ENCODE assay signal across 15 mouse cellular contexts in the genomic region with DNA sequence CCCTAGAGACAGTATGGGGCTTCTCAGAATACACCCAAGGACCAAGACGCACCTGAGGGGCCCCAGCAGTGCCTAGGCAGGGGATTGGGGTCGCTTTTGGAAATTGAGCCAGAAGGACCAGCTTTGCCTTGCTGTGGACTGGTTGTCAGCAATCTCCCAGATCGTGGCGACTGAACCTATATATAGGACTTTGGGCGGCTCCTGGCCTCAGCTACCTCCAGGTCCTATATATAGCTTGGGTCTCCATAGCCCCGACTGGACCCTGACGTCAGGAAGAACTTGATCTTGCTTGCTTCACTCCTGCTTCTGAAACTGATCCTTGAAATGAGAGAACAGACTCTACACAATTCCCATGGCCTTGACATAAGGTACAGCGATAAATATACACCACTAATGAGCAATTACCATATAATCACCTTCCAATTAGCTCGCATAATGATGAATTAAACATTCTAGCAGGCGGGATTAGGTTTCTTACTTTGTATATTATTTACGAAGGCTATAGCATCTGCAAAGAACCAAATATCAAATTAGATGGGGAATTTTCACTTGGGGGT. TPM values are rescaled to one million over a fixed set of nuclear protein-coding genes. Genes with fewer than 3 reads are reported as not detected.
A peak's percentile ranks its signal among the peaks of the same experiment; 100 is the strongest.
DNase-seq lines count a peak whose midpoint lies in the region; ATAC-seq and TF ChIP-seq lines count a peak whose summit lies in the region.
"Had no signal": no experiment of that assay in that cellular context is flagged by ENCODE, and none has a peak within 500 bp of the region (broad histone marks: within the 10 kb centered on the region; RNA-seq: fewer than 3 reads in every experiment).

No protein-coding gene starts in this region.

- peaks cover 77% of the 10 kb centered on the region for H3K27me3 ChIP-seq in hindbrain, embryonic 11.5 days (ENCODE audit: control insufficient read depth, insufficient read depth, low read length)
- peaks cover 84% of the 10 kb centered on the region for H3K27me3 ChIP-seq in hindbrain, embryonic 14.5 days (ENCODE audit: control insufficient read depth, insufficient read depth, low read length)
- H3K27me3 ChIP-seq in neural tube, embryonic 13.5 days = peaks cover 96% of the 10 kb centered on the region
- H3K27me3 ChIP-seq in neural tube, embryonic 15.5 days (replicated peaks) = peaks cover 88% of the 10 kb centered on the region
- peaks cover 53% of the 10 kb centered on the region for H3K27me3 ChIP-seq in forebrain, embryonic 13.5 days
- peaks cover 41% of the 10 kb centered on the region for H3K27me3 ChIP-seq in stomach, postnatal 0 days (ENCODE audit: control insufficient read depth, insufficient read depth, low read length)

- no peaks in the 10 kb centered on the region for H3K36me3 ChIP-seq in hindbrain, embryonic 11.5 days (ENCODE audit: control insufficient read depth, insufficient read depth, low read length)
- no peaks in the 10 kb centered on the region for H3K36me3 ChIP-seq in hindbrain, embryonic 14.5 days (replicated peaks; ENCODE audit: control insufficient read depth, insufficient read depth)
- no peaks in the 10 kb centered on the region for H3K36me3 ChIP-seq in neural tube, embryonic 13.5 days
- H3K36me3 ChIP-seq in neural tube, embryonic 15.5 days = no peaks in the 10 kb centered on the region
- H3K36me3 ChIP-seq in forebrain, embryonic 13.5 days (ENCODE audit: poor library complexity, severe bottlenecking) = no peaks in the 10 kb centered on the region
- no peaks in the 10 kb centered on the region for H3K36me3 ChIP-seq in stomach, postnatal 0 days (ENCODE audit: control insufficient read depth, insufficient read depth, low read length)
- H3K36me3 ChIP-seq: stomach, embryonic 15.5 days had no signal

- TF ChIP-seq EP300 in stomach, postnatal 0 days (optimal IDR thresholded peaks at IDR 0.05) = no peak

- WGBS in hindbrain, embryonic 11.5 days = 9% methylated on average over 11 of the region's 11 CpGs
- WGBS in hindbrain, embryonic 14.5 days = 6% methylated on average over 11 of the region's 11 CpGs
- WGBS in neural tube, embryonic 13.5 days = 6% methylated on average over 11 of the region's 11 CpGs
- WGBS in neural tube, embryonic 15.5 days = 8% methylated on average over 11 of the region's 11 CpGs
- WGBS in forebrain, embryonic 13.5 days = 12% methylated on average over 11 of the region's 11 CpGs
- 16% methylated on average over 11 of the region's 11 CpGs for WGBS in stomach, postnatal 0 days

- no peaks in the 10 kb centered on the region for H3K9me3 ChIP-seq in hindbrain, embryonic 11.5 days (ENCODE audit: control insufficient read depth, low read length)
- no peaks in the 10 kb centered on the region for H3K9me3 ChIP-seq in hindbrain, embryonic 14.5 days (ENCODE audit: control insufficient read depth, low read length)
- H3K9me3 ChIP-seq in neural tube, embryonic 13.5 days = no peaks in the 10 kb centered on the region
- H3K9me3 ChIP-seq in neural tube, embryonic 15.5 days (replicated peaks) = no peaks in the 10 kb centered on the region
- no peaks in the 10 kb centered on the region for H3K9me3 ChIP-seq in forebrain, embryonic 13.5 days (replicated peaks)
- no peaks in the 10 kb centered on the region for H3K9me3 ChIP-seq in stomach, postnatal 0 days (ENCODE audit: control insufficient read depth, low read length)
- H3K9me3 ChIP-seq: stomach, embryonic 15.5 days had no signal

- H3K4me1 ChIP-seq in hindbrain, embryonic 11.5 days (replicated peaks; ENCODE audit: control insufficient read depth, insufficient read depth, low read length) = peaks cover 2% of the 10 kb centered on the region; the same call in 1 of the 2 replicates
- H3K4me1 ChIP-seq in hindbrain, embryonic 14.5 days (replicated peaks; ENCODE audit: control insufficient read depth, insufficient read depth, low read length) = peaks cover 10% of the 10 kb centered on the region; the same call in 1 of the 2 replicates
- peaks cover 40% of the 10 kb centered on the region for H3K4me1 ChIP-seq in neural tube, embryonic 13.5 days (replicated peaks)
- H3K4me1 ChIP-seq in neural tube, embryonic 15.5 days = peaks cover 20% of the 10 kb centered on the region
- H3K4me1 ChIP-seq in forebrain, embryonic 13.5 days = peaks cover 61% of the 10 kb centered on the region
- no peaks in the 10 kb centered on the region; the same call in 1 of the 2 replicates for H3K4me1 ChIP-seq in stomach, postnatal 0 days (replicated peaks; ENCODE audit: control insufficient read depth, insufficient read depth)

- no peak overlapping the region for H3K27ac ChIP-seq in hindbrain, embryonic 11.5 days (ENCODE audit: low read depth, low read length)
- H3K27ac ChIP-seq in hindbrain, embryonic 14.5 days = no peak overlapping the region
- no peak overlapping the region for H3K27ac ChIP-seq in neural tube, embryonic 13.5 days (replicated peaks)
- H3K27ac ChIP-seq in neural tube, embryonic 15.5 days (replicated peaks) = no peak overlapping the region
- peak overlapping the region; percentile 98 for H3K27ac ChIP-seq in forebrain, embryonic 13.5 days
- H3K27ac ChIP-seq in stomach, postnatal 0 days (replicated peaks) = no peak overlapping the region
- H3K27ac ChIP-seq: stomach, embryonic 15.5 days had no signal

- no peak overlapping the region for H3K4me3 ChIP-seq in hindbrain, embryonic 11.5 days (ENCODE audit: low read depth, low read length)
- no peak overlapping the region for H3K4me3 ChIP-seq in hindbrain, embryonic 14.5 days (replicated peaks; ENCODE audit: low read length)
- H3K4me3 ChIP-seq in neural tube, embryonic 13.5 days = no peak overlapping the region
- no peak overlapping the region for H3K4me3 ChIP-seq in neural tube, embryonic 15.5 days (replicated peaks)
- H3K4me3 ChIP-seq in forebrain, embryonic 13.5 days = peak overlapping the region; percentile 38
- H3K4me3 ChIP-seq in stomach, postnatal 0 days (ENCODE audit: low read depth, low read length) = no peak overlapping the region
- H3K4me3 ChIP-seq: stomach, embryonic 15.5 days had no signal

- no peak overlapping the region for H3K9ac ChIP-seq in hindbrain, embryonic 11.5 days (ENCODE audit: low read depth, low read length)
- H3K9ac ChIP-seq in hindbrain, embryonic 14.5 days = no peak overlapping the region
- H3K9ac ChIP-seq in neural tube, embryonic 13.5 days = no peak overlapping the region
- H3K9ac ChIP-seq in neural tube, embryonic 15.5 days (replicated peaks) = no peak overlapping the region
- peak overlapping the region; percentile 59 for H3K9ac ChIP-seq in forebrain, embryonic 13.5 days
- no peak overlapping the region for H3K9ac ChIP-seq in stomach, postnatal 0 days (ENCODE audit: low read length)
- H3K9ac ChIP-seq: liver, postnatal 0 days; stomach, embryonic 15.5 days had no signal

- peak; percentile 26 for DNase-seq in hindbrain, embryonic 11.5 days (ENCODE audit: low spot score)
- DNase-seq in hindbrain, embryonic 14.5 days (ENCODE audit: low spot score) = no peak
- DNase-seq in stomach, postnatal 0 days (ENCODE audit: low spot score) = no peak
- no peak for DNase-seq in adrenal gland, adult 8-10 months
- DNase-seq: cerebellum, adult 11 months; liver, postnatal 0 days; lung, postnatal 4 days; right cerebral cortex, postnatal 25 days; thymus, postnatal 4 days had no signal

- H3K4me2 ChIP-seq in hindbrain, embryonic 11.5 days (replicated peaks; ENCODE audit: low read depth, low read length) = no peak overlapping the region
- H3K4me2 ChIP-seq in hindbrain, embryonic 14.5 days (replicated peaks) = no peak overlapping the region
- H3K4me2 ChIP-seq in neural tube, embryonic 13.5 days = no peak overlapping the region
- no peak overlapping the region for H3K4me2 ChIP-seq in neural tube, embryonic 15.5 days
- peak overlapping the region; percentile 78 for H3K4me2 ChIP-seq in forebrain, embryonic 13.5 days
- H3K4me2 ChIP-seq in stomach, postnatal 0 days (replicated peaks; ENCODE audit: low read depth) = no peak overlapping the region

- ATAC-seq in hindbrain, embryonic 11.5 days (ENCODE audit: low FRiP score) = no peak
- no peak for ATAC-seq in hindbrain, embryonic 14.5 days (ENCODE audit: low FRiP score)
- ATAC-seq in neural tube, embryonic 13.5 days (ENCODE audit: low read depth) = peak; percentile 21; the same call in 1 of the 2 replicates
- no peak for ATAC-seq in neural tube, embryonic 15.5 days (ENCODE audit: low FRiP score)
- peak; percentile 44 for ATAC-seq in forebrain, embryonic 13.5 days
- ATAC-seq in stomach, postnatal 0 days (ENCODE audit: low FRiP score, low TSS enrichment) = 0 out of 2 replicates have a peak, but pooled peaks have one; percentile 29
- ATAC-seq: activated CD4-positive, CD25-positive, alpha-beta regulatory T cell, adult 4 months; liver, postnatal 0 days had no signal

- TF ChIP-seq CTCF in stomach, postnatal 0 days (IDR thresholded peaks at IDR 0.05; ENCODE audit: low read depth) = no peak

RNA-seq across cellular contexts. Expression of a gene that starts 12.0 kb away (rescaled TPM):
- 1.0 and 1.4 TPM in 2 replicates for polyA plus RNA-seq in hindbrain, embryonic 11.5 days (2014; fragmentation: Nextera tagmentation; extraction: Ambion mirVana)
- 0.26 TPM in 1 of 2 replicates, not detected in the other for polyA plus RNA-seq in hindbrain, embryonic 14.5 days (2014; fragmentation: Nextera tagmentation; extraction: Ambion mirVana)
- 0.32 TPM in 1 of 2 replicates, not detected in the other for polyA plus RNA-seq in neural tube, embryonic 13.5 days (2015; fragmentation: Nextera tagmentation; extraction: Ambion mirVana)
- 0.06 TPM in 1 of 2 replicates, not detected in the other for polyA plus RNA-seq in neural tube, embryonic 15.5 days (2015; fragmentation: Nextera tagmentation; extraction: Ambion mirVana)
- 29.8 and 37.3 TPM in 2 replicates for polyA plus RNA-seq in forebrain, embryonic 13.5 days (2015; fragmentation: Nextera tagmentation; extraction: Ambion mirVana)
- 0.05 and 0.08 TPM in 2 replicates for polyA plus RNA-seq in stomach, postnatal 0 days (2015; fragmentation: Nextera tagmentation; extraction: Ambion mirVana)
- total RNA-seq in adrenal gland, adult 8-10 months (2022) = under 1 TPM in 2 of 4 experiments, not detected in 2; 0.10 to 0.15 TPM
- total RNA-seq: heart, postnatal 25 days had no signal
- polyA plus RNA-seq: activated CD4-positive, CD25-positive, alpha-beta regulatory T cell, adult 4 months; liver, postnatal 0 days had no signal

Comparison
In these comparisons a context has a peak if more than half of its experiments do, and no peak if none do; other contexts are left out.
1. ATAC-seq: peak in neural tube, embryonic 13.5 days (single experiment), forebrain, embryonic 13.5 days (single experiment) and stomach, postnatal 0 days (single experiment); none in hindbrain, embryonic 11.5 days (single experiment), hindbrain, embryonic 14.5 days (single experiment) and neural tube, embryonic 15.5 days (single experiment).
2. RNA of a gene that starts 12.0 kb away (polyA plus RNA-seq): 29.8 to 37.3 TPM in forebrain, embryonic 13.5 days; 1.0 to 1.4 TPM in hindbrain, embryonic 11.5 days, 0.05 to 0.08 TPM in stomach, postnatal 0 days, 0.06 TPM in neural tube, embryonic 15.5 days, 0.32 TPM in neural tube, embryonic 13.5 days and 0.26 TPM in hindbrain, embryonic 14.5 days; every median in the first group is over 10 times any median in the second.